10 mouse cellular contexts compared by ENCODE assay signal in genomic region chr9:49275976-49276375, GRCm38 (mm10). TPM values are rescaled to one million over a fixed set of nuclear protein-coding genes. Genes with fewer than 3 reads are reported as not detected.
DNase-seq lines count a peak whose midpoint lies in the region; ATAC-seq and TF ChIP-seq lines count a peak whose summit lies in the region.
"Had no signal": no experiment of that assay in that cellular context is flagged by ENCODE, and none has a peak within 500 bp of the region (broad histone marks: within the 10 kb centered on the region; RNA-seq: fewer than 3 reads in every experiment).

No protein-coding gene starts in this region.

- WGBS in forebrain, embryonic 13.5 days: 26% methylated on average over 4 of the region's 4 CpGs
- WGBS in forebrain, embryonic 10.5 days: 84% methylated on average over 4 of the region's 4 CpGs
- WGBS in midbrain, embryonic 14.5 days: 58% methylated on average over 4 of the region's 4 CpGs
- 46% methylated on average over 4 of the region's 4 CpGs for WGBS in midbrain, embryonic 15.5 days
- WGBS in lung, embryonic 14.5 days: 39% methylated on average over 4 of the region's 4 CpGs

- no peaks in the 10 kb centered on the region for H3K36me3 ChIP-seq in forebrain, embryonic 13.5 days (ENCODE audit: poor library complexity, severe bottlenecking)
- no peaks in the 10 kb centered on the region for H3K36me3 ChIP-seq in forebrain, embryonic 10.5 days (replicated peaks)
- no peaks in the 10 kb centered on the region for H3K36me3 ChIP-seq in midbrain, embryonic 14.5 days (ENCODE audit: control insufficient read depth, insufficient read depth, low read length)
- no peaks in the 10 kb centered on the region for H3K36me3 ChIP-seq in midbrain, embryonic 15.5 days (replicated peaks)
- no peaks in the 10 kb centered on the region for H3K36me3 ChIP-seq in lung, embryonic 14.5 days (ENCODE audit: insufficient read depth)

- H3K4me1 ChIP-seq in forebrain, embryonic 13.5 days: peaks cover 20% of the 10 kb centered on the region
- peaks cover 5% of the 10 kb centered on the region for H3K4me1 ChIP-seq in forebrain, embryonic 10.5 days
- H3K4me1 ChIP-seq in midbrain, embryonic 14.5 days (ENCODE audit: control insufficient read depth, insufficient read depth, low read length): no peaks in the 10 kb centered on the region
- no peaks in the 10 kb centered on the region for H3K4me1 ChIP-seq in midbrain, embryonic 15.5 days
- peaks cover 7% of the 10 kb centered on the region; the same call in 1 of the 2 replicates for H3K4me1 ChIP-seq in lung, embryonic 14.5 days (ENCODE audit: insufficient read depth)

- DNase-seq in forebrain, embryonic 10.5 days (ENCODE audit: extremely low spot score, low spot score): no peak
- peak; percentile 69 for DNase-seq in midbrain, embryonic 14.5 days
- DNase-seq in brain, embryonic 14.5 days (ENCODE audit: low read depth): peak; percentile 82
- DNase-seq in lung, embryonic 14.5 days: peak; percentile 88
- DNase-seq in embryo, embryonic 9.5 days (ENCODE audit: extremely low spot score): no peak
- DNase-seq in gastrocnemius, postnatal 25 days: no peak
- DNase-seq: gastrocnemius, postnatal 36 days had no signal

- H3K4me3 ChIP-seq in forebrain, embryonic 13.5 days: no peak overlapping the region
- no peak overlapping the region for H3K4me3 ChIP-seq in forebrain, embryonic 10.5 days
- H3K4me3 ChIP-seq in midbrain, embryonic 14.5 days (replicated peaks; ENCODE audit: low read depth, low read length): no peak overlapping the region
- H3K4me3 ChIP-seq in midbrain, embryonic 15.5 days: no peak overlapping the region
- H3K4me3 ChIP-seq in lung, embryonic 14.5 days (ENCODE audit: low read depth, low read length): no peak overlapping the region

- no peaks in the 10 kb centered on the region for H3K9me3 ChIP-seq in forebrain, embryonic 13.5 days (replicated peaks)
- H3K9me3 ChIP-seq in forebrain, embryonic 10.5 days: no peaks in the 10 kb centered on the region
- H3K9me3 ChIP-seq in midbrain, embryonic 14.5 days (ENCODE audit: control insufficient read depth, low read length): no peaks in the 10 kb centered on the region
- H3K9me3 ChIP-seq in midbrain, embryonic 15.5 days: no peaks in the 10 kb centered on the region
- H3K9me3 ChIP-seq in lung, embryonic 14.5 days (ENCODE audit: low read depth, low read length): no peaks in the 10 kb centered on the region

- H3K9ac ChIP-seq in forebrain, embryonic 13.5 days: no peak overlapping the region
- H3K9ac ChIP-seq in midbrain, embryonic 14.5 days (replicated peaks; ENCODE audit: low read length): no peak overlapping the region
- H3K9ac ChIP-seq in midbrain, embryonic 15.5 days: no peak overlapping the region
- no peak overlapping the region for H3K9ac ChIP-seq in lung, embryonic 14.5 days

- no peaks in the 10 kb centered on the region for H3K27me3 ChIP-seq in forebrain, embryonic 13.5 days
- no peaks in the 10 kb centered on the region for H3K27me3 ChIP-seq in forebrain, embryonic 10.5 days (ENCODE audit: poor library complexity, severe bottlenecking)
- H3K27me3 ChIP-seq in midbrain, embryonic 14.5 days (ENCODE audit: control insufficient read depth, insufficient read depth, low read length): no peaks in the 10 kb centered on the region
- no peaks in the 10 kb centered on the region for H3K27me3 ChIP-seq in midbrain, embryonic 15.5 days (replicated peaks)
- no peaks in the 10 kb centered on the region for H3K27me3 ChIP-seq in lung, embryonic 14.5 days (ENCODE audit: insufficient read depth, low read length)

- H3K4me2 ChIP-seq in forebrain, embryonic 13.5 days: no peak overlapping the region
- no peak overlapping the region for H3K4me2 ChIP-seq in midbrain, embryonic 14.5 days (ENCODE audit: low read length)
- no peak overlapping the region for H3K4me2 ChIP-seq in midbrain, embryonic 15.5 days
- no peak overlapping the region for H3K4me2 ChIP-seq in lung, embryonic 14.5 days

- 0 out of 2 replicates have a peak, but pooled peaks have one; percentile 38 for ATAC-seq in forebrain, embryonic 13.5 days
- no peak for ATAC-seq in midbrain, embryonic 14.5 days (ENCODE audit: low FRiP score, low TSS enrichment)
- no peak for ATAC-seq in midbrain, embryonic 15.5 days (replicated peaks)
- ATAC-seq in lung, embryonic 14.5 days (ENCODE audit: insufficient read depth): peak; percentile 66
- ATAC-seq: hindbrain, embryonic 16.5 days had no signal

- TF ChIP-seq POLR2A in brain, embryonic 14.5 days (IDR thresholded peaks at IDR 0.05; ENCODE audit: borderline replicate concordance, extremely low read depth, insufficient read depth, insufficient read length, poor library complexity, severe bottlenecking): no peak

- TF ChIP-seq CTCF in brain, embryonic 14.5 days (IDR thresholded peaks at IDR 0.05; ENCODE audit: borderline replicate concordance, extremely low read depth, insufficient read depth, insufficient read length): no peak
- no peak for TF ChIP-seq CTCF in lung, embryonic 14.5 days (IDR thresholded peaks at IDR 0.05; ENCODE audit: low read depth)

- H3K27ac ChIP-seq in forebrain, embryonic 13.5 days: peak overlapping the region; percentile 48; the same call in 1 of the 2 replicates
- H3K27ac ChIP-seq in forebrain, embryonic 10.5 days: no peak overlapping the region
- no peak overlapping the region for H3K27ac ChIP-seq in midbrain, embryonic 14.5 days (replicated peaks; ENCODE audit: low read depth, low read length)
- H3K27ac ChIP-seq in midbrain, embryonic 15.5 days: no peak overlapping the region
- H3K27ac ChIP-seq in lung, embryonic 14.5 days (ENCODE audit: low read depth): peak overlapping the region; percentile 51; the same call in 1 of the 2 replicates

RNA-seq across cellular contexts. Expression of gene Gm4894, which starts 25.6 kb away (rescaled TPM):
- polyA plus RNA-seq in forebrain, embryonic 13.5 days (2015; fragmentation: Nextera tagmentation; extraction: Ambion mirVana): not detected in 2 replicates
- not detected in 2 replicates for polyA plus RNA-seq in forebrain, embryonic 10.5 days (2016; fragmentation: Nextera tagmentation; extraction: Ambion mirVana)
- not detected in 2 replicates for polyA plus RNA-seq in midbrain, embryonic 14.5 days (2014; fragmentation: Nextera tagmentation; extraction: Ambion mirVana)
- not detected in 2 replicates for polyA plus RNA-seq in midbrain, embryonic 15.5 days (2015; fragmentation: Nextera tagmentation; extraction: Ambion mirVana)
- not detected in 2 replicates for polyA plus RNA-seq in brain, embryonic 14.5 days (2012; rRNA removed)
- polyA plus RNA-seq in lung, embryonic 14.5 days (2014; fragmentation: Nextera tagmentation; extraction: Ambion mirVana): not detected in 2 replicates
- not detected for total RNA-seq in gastrocnemius, postnatal 25 days (2021)
- total RNA-seq: gastrocnemius, postnatal 36 days had no signal
- polyA plus RNA-seq: hindbrain, embryonic 16.5 days had no signal

Comparison
In these comparisons a context has a peak if more than half of its experiments do, and no peak if none do; other contexts are left out.
1. H3K27ac ChIP-seq: peak in forebrain, embryonic 13.5 days (single experiment) and lung, embryonic 14.5 days (single experiment); none in forebrain, embryonic 10.5 days (single experiment), midbrain, embryonic 14.5 days (single experiment) and midbrain, embryonic 15.5 days (single experiment).
2. ATAC-seq: peak in forebrain, embryonic 13.5 days (single experiment) and lung, embryonic 14.5 days (single experiment); none in midbrain, embryonic 14.5 days (single experiment) and midbrain, embryonic 15.5 days (single experiment).
3. DNase-seq: peak in midbrain, embryonic 14.5 days (single experiment), brain, embryonic 14.5 days (single experiment) and lung, embryonic 14.5 days (single experiment); none in forebrain, embryonic 10.5 days (single experiment), embryo, embryonic 9.5 days (single experiment) and gastrocnemius, postnatal 25 days (single experiment).